Mouse (Mus musculus) kidney, adult 2 months (tissue): ENCODE results near the gene Cyp11a1. TPM values are rescaled to one million over a fixed set of nuclear protein-coding genes. Genes with fewer than 3 reads are reported as not detected.

Experiments used
- DNase-seq: peaks from one replicate; pipeline ENCODE4 v3.0.0; 2021
- H3K27ac ChIP-seq: fragments of 200-500 bp; 2 replicates; pipeline ENCODE4 v1.5.1; 2012; ENCODE audit warnings: low read depth, low read length, control low read depth, inconsistent platforms; ENCODE audit not compliant: insufficient read depth
- H3K27me3 ChIP-seq: fragments of 200-500 bp; replicated peaks from 2 replicates; pipeline ENCODE4 v1.6.1; 2012; ENCODE audit warnings: mild to moderate bottlenecking, moderate library complexity, low read length, inconsistent platforms; ENCODE audit not compliant: control insufficient read depth, insufficient read depth
- H3K36me3 ChIP-seq: fragments of 200-500 bp; 2 replicates; pipeline ENCODE4 v1.6.1; 2012; ENCODE audit warnings: mild to moderate bottlenecking, moderate library complexity, low read length, inconsistent platforms; ENCODE audit not compliant: control insufficient read depth, insufficient read depth
- H3K4me1 ChIP-seq: fragments of 200-500 bp; 2 replicates; pipeline ENCODE4 v1.6.1; 2011; ENCODE audit warnings: low read length; ENCODE audit not compliant: control insufficient read depth, insufficient read depth
- H3K4me3 ChIP-seq: fragments of 200-500 bp; 2 replicates; pipeline ENCODE4 v1.5.1; 2011; ENCODE audit warnings: mild to moderate bottlenecking, low read depth, low read length, control low read depth; ENCODE audit not compliant: insufficient read depth
- CTCF ChIP-seq: fragments of 200-500 bp; conservative IDR thresholded peaks from 2 replicates; pipeline ENCODE4 v1.5.1; 2011; ENCODE audit warnings: low read depth, mild to moderate bottlenecking, control low read depth, low read length, moderate library complexity, mixed read lengths; ENCODE audit not compliant: insufficient read depth, insufficient read length
- POLR2A ChIP-seq: fragments of 200-500 bp; IDR thresholded peaks from one replicate; pipeline ENCODE4 v1.6.1; 2011; ENCODE audit warnings: low read depth, low read length, control low read depth
- WGBS: fragments of 180-500 bp; shearing (Covaris S2); methylation state at CpG from one replicate; pipeline ENCODE4 v1.1.7; 2018; 5-methylcytosine and 5-hydroxymethylcytosine counted together
- polyA plus RNA-seq: library from polyadenylated mRNA; depleted of rRNA; stranded (reverse); fragments of >200 nt; gene quantifications from 2 replicates; pipeline ENCODE4 v1.2.3, GENCODE M21; 2012

Gene Cyp11a1
- polyA plus RNA-seq, 1 experiment: 0.16 TPM

- no peak overlapping the region for H3K4me3 ChIP-seq
- 89% methylated on average over 5 of the region's 5 CpGs for WGBS
- 0 out of 2 replicates have a peak, but pooled peaks cover 2% of the 10 kb centered on the region for H3K4me1 ChIP-seq
- no peaks in the 10 kb centered on the region for H3K27me3 ChIP-seq
- no peaks in the 10 kb centered on the region for H3K36me3 ChIP-seq
- no peak for DNase-seq
- H3K27ac ChIP-seq: no peak overlapping the region
- TF ChIP-seq CTCF (no peak), POLR2A (no peak)
These were observed 12.2 kb downstream of the Cyp11a1 start for GRCm38 (mm10) chr9:58018385-58018784.

- DNase-seq: no peak
- H3K4me3 ChIP-seq: no peak overlapping the region
- no peaks in the 10 kb centered on the region for H3K36me3 ChIP-seq
- 80% methylated on average over 9 of the region's 9 CpGs for WGBS
- no peak for TF ChIP-seq POLR2A
- TF ChIP-seq CTCF: no peak
- no peaks in the 10 kb centered on the region for H3K27me3 ChIP-seq
- no peak overlapping the region for H3K27ac ChIP-seq
- H3K4me1 ChIP-seq: no peaks in the 10 kb centered on the region
These were observed 19.8 kb downstream of the Cyp11a1 start for GRCm38 (mm10) chr9:58025995-58026394.

GRCm38 (mm10) chr9:58027426-58028180 is 21.4 kb downstream of the Cyp11a1 start:
- TF ChIP-seq CTCF (no peak), POLR2A (no peak)
- Histone ChIP-seq H3K27me3 (no peaks in the 10 kb centered on the region), H3K36me3 (no peaks in the 10 kb centered on the region), H3K4me3 (no peak overlapping the region), H3K27ac (no peak overlapping the region), H3K4me1 (no peaks in the 10 kb centered on the region)
- no peak for DNase-seq
- WGBS: 37% methylated on average over 2 of the region's 2 CpGs

- no peaks in the 10 kb centered on the region for H3K36me3 ChIP-seq
- no peak overlapping the region for H3K27ac ChIP-seq
- 71% methylated on average over 5 of the region's 5 CpGs for WGBS
- no peaks in the 10 kb centered on the region for H3K4me1 ChIP-seq
- H3K4me3 ChIP-seq: no peak overlapping the region
- TF ChIP-seq POLR2A (no peak), CTCF (no peak)
- no peak for DNase-seq
- no peaks in the 10 kb centered on the region for H3K27me3 ChIP-seq
These were observed 22.6 kb downstream of the Cyp11a1 start for GRCm38 (mm10) chr9:58028841-58029240.

GRCm38 (mm10) chr9:58029635-58030034 is 23.4 kb downstream of the Cyp11a1 start:
- DNase-seq: no peak
- Histone ChIP-seq H3K27ac (no peak overlapping the region), H3K4me3 (no peak overlapping the region), H3K4me1 (no peaks in the 10 kb centered on the region), H3K27me3 (no peaks in the 10 kb centered on the region), H3K36me3 (no peaks in the 10 kb centered on the region)
- WGBS: 93% methylated on average over 6 of the region's 6 CpGs
- TF ChIP-seq POLR2A (no peak), CTCF (no peak)

- Histone ChIP-seq H3K27me3 (no peaks in the 10 kb centered on the region), H3K4me1 (no peaks in the 10 kb centered on the region), H3K36me3 (no peaks in the 10 kb centered on the region), H3K27ac (no peak overlapping the region), H3K4me3 (no peak overlapping the region)
- no peak for TF ChIP-seq POLR2A
- TF ChIP-seq CTCF: no peak
- WGBS: 57% methylated on average over 5 of the region's 5 CpGs
- DNase-seq: peak; percentile 19
These were observed 25.7 kb downstream of the Cyp11a1 start for GRCm38 (mm10) chr9:58031895-58032294.

GRCm38 (mm10) chr9:58035519-58035918 is 29.3 kb downstream of the Cyp11a1 start:
- H3K36me3 ChIP-seq: no peaks in the 10 kb centered on the region
- WGBS: 81% methylated on average over 2 of the region's 2 CpGs
- TF ChIP-seq CTCF: no peak
- no peak for TF ChIP-seq POLR2A
- H3K27me3 ChIP-seq: no peaks in the 10 kb centered on the region
- no peak overlapping the region for H3K27ac ChIP-seq
- no peaks in the 10 kb centered on the region for H3K4me1 ChIP-seq
- H3K4me3 ChIP-seq: no peak overlapping the region
- DNase-seq: no peak
